Mouse (Mus musculus): ENCODE measurements around the gene Rnf144b.

GRCm38 (mm10) chr13:47187836-47188235 is 65.4 kb downstream of the Rnf144b start:
- TF ChIP-seq CTCF (IDR thresholded peaks at IDR 0.05; ENCODE audit: borderline replicate concordance, extremely low read depth, insufficient read depth, insufficient read length) (no peak), POLR2A (IDR thresholded peaks at IDR 0.05; ENCODE audit: borderline replicate concordance, extremely low read depth, insufficient read depth, insufficient read length, poor library complexity, severe bottlenecking) (no peak)

Data from brain, embryonic 14.5 days (tissue).